Mouse (Mus musculus) MEL (cell line): ENCODE measurements around the gene Adam1b.
"Not testable (repeated sequence)": the region's sequence is repeated elsewhere in the genome, so short reads cannot be mapped to it uniquely, and the experiment has no call there.

Experiments used
- BHLHE40 ChIP-seq: IDR thresholded peaks from 2 replicates; pipeline ENCODE4 v1.6.1; 2012; ENCODE audit warnings: low read depth, mild to moderate bottlenecking, inconsistent platforms, low read length, improper control_type of control experiment, borderline replicate concordance
- CTCF ChIP-seq, 3 experiments: IDR thresholded peaks in 2 of 3; conservative IDR thresholded peaks in 1 of 3; 2 replicates each; pipeline ENCODE4 v1.5.1; 2011 to 2012; ENCODE audit warnings: low read length in 3 of 3, low read depth in 2 of 3, mild to moderate bottlenecking in 2 of 3, improper control_type of control experiment in 1 of 3, inconsistent platforms in 1 of 3, mixed read lengths in 1 of 3, moderate library complexity in 1 of 3; ENCODE audit not compliant: control insufficient read depth in 1 of 3, insufficient read depth in 1 of 3, poor library complexity in 1 of 3, severe bottlenecking in 1 of 3
- EP300 ChIP-seq, 2 experiments: IDR thresholded peaks; 2 replicates each; pipeline ENCODE4 v1.6.1; 2011; ENCODE audit warnings: improper control_type of control experiment in 2 of 2, low read length in 2 of 2, low read depth in 1 of 2, mild to moderate bottlenecking in 1 of 2
- KAT2A ChIP-seq: conservative IDR thresholded peaks from 2 replicates; pipeline ENCODE4 v1.6.1; 2012; ENCODE audit warnings: low read depth, low read length, improper control_type of control experiment, inconsistent platforms
- MAFK ChIP-seq: IDR thresholded peaks from 2 replicates; pipeline ENCODE4 v1.6.1; 2011; ENCODE audit warnings: low read depth, mild to moderate bottlenecking, low read length, improper control_type of control experiment, borderline replicate concordance
- MYC ChIP-seq: IDR thresholded peaks from 2 replicates; pipeline ENCODE4 v1.6.1; 2011; ENCODE audit warnings: low read depth, mild to moderate bottlenecking, low read length, improper control_type of control experiment, moderate library complexity
- POLR2A ChIP-seq, 2 experiments: IDR thresholded peaks; 2 replicates each; pipeline ENCODE4 v1.6.1; 2011 to 2012; ENCODE audit warnings: low read length in 2 of 2, mild to moderate bottlenecking in 2 of 2, control low read depth in 1 of 2, improper control_type of control experiment in 1 of 2, low read depth in 1 of 2, moderate library complexity in 1 of 2; ENCODE audit not compliant: control insufficient read depth in 1 of 2, insufficient read depth in 1 of 2, poor library complexity in 1 of 2
- POLR2AphosphoS5 ChIP-seq: IDR thresholded peaks from 2 replicates; pipeline ENCODE4 v1.6.1; 2012; ENCODE audit warnings: low read depth, borderline replicate concordance, mild to moderate bottlenecking, inconsistent platforms, low read length, moderate library complexity, mixed read lengths
- USF1 ChIP-seq: IDR thresholded peaks from 2 replicates; pipeline ENCODE4 v1.6.1; 2014; ENCODE audit warnings: low read depth, mild to moderate bottlenecking, inconsistent platforms, low read length, improper control_type of control experiment, moderate library complexity

DNA sequence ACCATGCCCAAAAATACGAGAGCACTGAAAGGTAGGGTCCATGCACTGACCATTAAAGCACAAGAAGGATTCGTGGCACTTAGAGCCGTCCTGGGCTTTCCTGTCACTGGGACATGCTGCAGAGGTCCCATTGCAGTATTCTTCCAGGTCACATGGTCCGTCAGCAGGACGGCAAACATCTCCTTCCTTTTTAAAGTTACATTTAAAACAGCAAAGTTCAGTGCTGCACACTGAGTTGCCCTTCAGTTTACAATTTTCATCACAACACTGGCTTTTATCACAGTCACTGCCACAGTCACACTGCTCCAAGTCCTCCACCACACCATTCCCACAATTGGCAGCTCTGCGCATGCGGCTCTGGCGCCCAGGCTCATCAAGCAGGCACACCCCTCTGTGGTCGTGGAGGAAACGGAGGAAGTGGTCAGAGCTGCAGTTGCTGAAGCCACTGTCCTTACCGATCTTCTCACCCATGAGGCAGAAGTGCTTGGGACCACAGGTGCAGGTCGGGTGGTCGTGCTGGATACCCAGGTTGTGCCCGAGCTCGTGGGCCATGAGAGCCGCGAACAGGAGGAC is 1.7 kb downstream of the Adam1b start:
- TF ChIP-seq CTCF (IDR thresholded peaks at IDR 0.05 in 2 of 3, conservative IDR thresholded peaks at IDR 0.05 in 1 of 3; ENCODE audit: control insufficient read depth in 1 of 3, insufficient read depth in 1 of 3, low read depth in 2 of 3, low read length in 3 of 3, poor library complexity in 1 of 3, severe bottlenecking in 1 of 3); MAFK; POLR2AphosphoS5; KAT2A; BHLHE40; EP300 (IDR thresholded peaks at IDR 0.05; ENCODE audit: low read depth in 1 of 2, low read length in 2 of 2): not testable (repeated sequence)
- TF ChIP-seq MYC (peak; percentile 56; the same call in 1 of the 2 replicates), POLR2A (IDR thresholded peaks at IDR 0.05; ENCODE audit: control insufficient read depth in 1 of 2, insufficient read depth in 1 of 2, low read depth in 1 of 2, low read length in 2 of 2, poor library complexity in 1 of 2) (0 out of 4 replicates have a peak, but pooled peaks have one; percentile 27 to 35), USF1 (peak; percentile 75)
